Mouse (Mus musculus) T-cell, adult 66 days (primary cell): ENCODE results near the gene Lrrc26. TPM values are rescaled to one million over a fixed set of nuclear protein-coding genes. Genes with fewer than 3 reads are reported as not detected.

Source experiments
- total RNA-seq, 2 experiments: library from RNA; stranded (reverse); gene quantifications; 3 replicates in 1 of 2; 4 replicates in 1 of 2; pipeline ENCODE4 v1.2.4; 2023

Lrrc26 gene
- total RNA-seq = not detected

DNA sequence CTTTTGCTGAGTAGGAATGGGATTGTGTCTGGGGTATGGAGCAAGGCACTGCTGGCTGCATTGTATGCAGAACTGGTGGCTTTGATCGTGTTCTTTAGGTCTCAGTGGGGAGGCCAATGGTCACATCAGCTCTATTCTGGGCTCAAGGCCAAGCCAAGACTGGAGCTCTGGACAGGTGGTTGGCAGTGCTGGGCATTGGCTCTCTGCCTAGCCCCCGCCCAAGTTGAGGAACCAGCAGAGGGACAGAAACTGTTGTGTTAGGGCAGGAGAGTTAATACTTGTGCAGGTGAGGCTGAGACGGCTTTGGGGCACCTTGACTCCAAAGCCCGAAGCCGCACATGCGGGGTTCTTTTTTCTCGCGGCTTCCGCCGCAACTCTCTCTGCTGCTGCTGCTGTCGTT, at the start of gene Lrrc26:
Gene Lrrc26 (plus strand): TSS at position 265 of the 400 bp plus-strand sequence.

DNA sequence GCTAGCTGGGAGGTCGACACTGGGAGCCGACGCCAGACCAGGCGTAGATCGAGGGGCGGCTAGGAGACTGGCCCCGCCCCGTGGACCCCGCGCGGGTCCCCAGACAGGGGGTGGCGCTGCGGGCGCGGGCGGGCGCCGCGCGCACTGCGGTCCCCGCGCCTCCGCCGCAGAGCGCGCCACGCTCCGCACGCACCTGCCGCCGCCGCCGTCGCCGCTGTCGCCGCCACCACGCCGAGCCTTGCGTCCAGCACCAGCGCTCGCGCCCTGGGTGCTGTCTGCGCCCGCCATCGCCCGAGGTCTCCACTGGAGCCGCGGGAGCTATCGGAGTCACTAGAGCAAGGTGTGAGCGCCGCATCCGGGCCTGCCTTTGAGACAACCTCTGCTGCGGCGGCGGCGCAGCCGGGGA, 47.6 kb upstream of the Lrrc26 start, which contains the start of the genes Rnf208 and Cysrt1:
Gene Rnf208 (plus strand): TSS at position 155 of the 406 bp plus-strand sequence.
Gene Cysrt1 (minus strand): TSS at position 352 of the 406 bp plus-strand sequence.

DNA sequence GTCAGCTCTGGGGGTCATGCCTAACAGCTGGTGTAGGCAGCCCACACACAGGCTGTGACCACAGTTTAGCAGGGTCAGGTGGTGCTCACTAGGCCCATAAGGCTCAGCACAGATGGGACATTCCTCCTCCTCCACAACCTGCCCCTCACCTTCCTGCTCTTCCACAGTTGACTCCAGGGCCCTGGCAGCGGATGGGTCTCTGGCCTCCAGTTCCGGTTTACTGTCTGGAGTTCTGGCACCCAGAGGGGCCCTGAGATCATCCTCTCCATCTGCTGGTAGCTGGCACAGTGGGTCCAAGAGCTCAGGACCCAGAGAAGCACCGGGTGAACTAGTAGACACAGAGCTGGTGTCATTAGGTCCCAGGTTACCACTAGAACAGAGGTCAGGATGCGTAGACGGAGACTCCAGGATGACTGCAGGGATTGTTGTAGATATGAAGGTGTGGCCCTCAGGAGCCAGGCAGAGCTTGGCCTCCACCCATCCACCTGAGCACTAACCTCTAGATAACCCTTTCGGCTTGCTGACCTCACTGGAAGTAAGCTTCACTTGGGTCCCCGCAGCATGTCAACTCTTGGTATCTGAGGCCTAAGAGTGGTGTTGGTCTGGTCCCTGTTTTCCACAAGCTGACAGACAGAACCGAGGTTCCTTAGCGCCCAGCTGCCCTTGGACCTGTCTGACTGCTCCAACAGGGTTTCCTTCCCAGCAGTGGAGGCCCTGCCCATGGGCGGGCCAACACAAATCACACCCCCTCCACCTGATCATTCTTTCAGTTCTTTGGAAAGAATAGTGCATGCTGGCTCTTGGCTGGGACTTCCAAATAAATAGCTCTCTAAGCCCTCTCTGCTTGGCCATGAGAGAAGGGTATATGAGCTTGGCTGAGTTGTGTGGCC, 43.3 kb upstream of the Lrrc26 start, which contains the start of gene AL732309.1:
Gene AL732309.1 (minus strand): TSS at position 681 of the 890 bp plus-strand sequence.

DNA sequence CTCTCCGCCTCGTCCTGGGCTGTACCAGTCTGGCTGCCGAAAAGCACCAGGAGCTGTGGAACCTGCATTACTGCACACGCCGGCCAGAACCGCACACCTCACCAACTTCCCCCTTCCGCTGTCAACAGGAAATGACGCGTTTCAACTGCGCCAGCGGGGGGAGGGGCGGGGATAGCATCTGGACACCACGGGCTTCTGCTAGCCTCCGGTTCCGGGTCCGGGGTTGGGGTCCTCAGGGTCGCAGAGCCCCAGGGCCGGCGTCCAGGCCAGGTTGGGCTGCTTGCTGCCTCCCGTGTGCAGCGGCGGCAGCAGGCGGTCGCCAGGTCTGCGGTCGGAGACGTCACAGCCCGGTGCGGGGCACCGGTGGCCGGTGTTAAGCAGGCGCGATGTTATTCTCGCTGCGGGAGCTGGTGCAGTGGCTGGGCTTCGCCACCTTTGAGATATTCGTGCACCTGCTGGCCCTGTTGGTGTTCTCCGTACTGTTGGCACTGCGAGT, 34.4 kb upstream of the Lrrc26 start, which contains the start of gene Tmem203:
Gene Tmem203 (plus strand): TSS at position 156 of the 496 bp plus-strand sequence.

DNA sequence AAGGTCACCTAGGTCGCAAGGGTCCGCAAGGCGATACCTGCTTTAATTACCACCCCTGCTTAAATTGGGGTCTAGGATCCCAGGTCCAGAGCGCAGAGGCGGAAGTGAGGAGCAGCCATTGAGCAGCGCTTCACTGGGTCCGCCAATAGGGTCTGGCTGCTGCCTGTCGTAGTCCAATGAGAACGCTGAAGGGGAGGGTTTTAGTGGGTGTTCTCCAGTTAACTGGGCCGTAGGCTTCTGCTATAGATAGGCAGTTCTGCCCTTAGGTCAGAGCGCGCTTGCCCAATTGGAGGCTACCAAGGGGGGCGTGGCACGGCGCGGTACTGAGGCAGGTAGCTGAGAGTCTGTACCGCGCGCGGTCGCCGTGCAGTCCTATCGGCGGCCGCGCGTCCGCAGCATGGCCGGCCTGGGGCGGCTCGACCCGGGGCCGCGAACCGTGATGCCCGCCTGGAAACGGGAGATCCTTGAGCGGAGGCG, 27.4 kb upstream of the Lrrc26 start, which contains the start of gene Tprn:
Gene Tprn (plus strand): TSS at position 328 of the 477 bp plus-strand sequence.

DNA sequence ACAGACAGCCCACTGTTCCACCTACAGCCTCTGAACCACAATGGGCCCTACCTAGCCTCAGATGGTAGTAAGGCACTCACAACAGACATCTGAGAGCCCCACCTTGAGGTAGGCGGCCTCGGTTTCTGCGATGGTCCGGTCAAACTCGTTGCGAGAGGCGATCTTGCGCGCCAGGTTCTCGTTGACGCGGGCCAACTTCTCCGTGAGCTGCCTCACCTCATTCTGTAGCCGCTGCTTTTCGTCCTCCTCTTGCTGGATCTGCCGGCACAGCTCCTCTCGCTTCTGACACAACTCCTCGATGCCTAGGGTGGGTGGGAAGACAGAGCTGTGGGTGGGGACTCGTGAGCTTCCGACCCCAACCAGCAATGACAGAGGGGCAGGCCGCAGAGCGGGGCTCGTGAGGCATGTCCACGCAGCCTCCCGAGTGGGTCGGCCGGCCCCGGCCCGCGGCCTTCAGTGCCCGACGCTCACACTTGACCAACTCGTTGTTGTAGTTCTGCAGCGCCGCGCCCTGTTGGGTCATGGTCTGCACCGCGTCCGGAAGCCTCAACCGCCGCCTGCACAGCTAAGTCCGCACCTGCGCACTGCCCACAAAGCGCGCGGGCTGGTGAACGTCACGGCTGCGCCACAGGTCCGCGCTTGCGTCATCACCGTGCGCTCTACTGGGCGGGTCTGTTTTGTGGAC, 17.7 kb upstream of the Lrrc26 start, which contains the start of the genes Ssna1 and Anapc2:
Gene Ssna1 (minus strand): TSS at position 612 of the 685 bp plus-strand sequence.
Gene Anapc2 (plus strand): TSS at position 652 of the 685 bp plus-strand sequence.

DNA sequence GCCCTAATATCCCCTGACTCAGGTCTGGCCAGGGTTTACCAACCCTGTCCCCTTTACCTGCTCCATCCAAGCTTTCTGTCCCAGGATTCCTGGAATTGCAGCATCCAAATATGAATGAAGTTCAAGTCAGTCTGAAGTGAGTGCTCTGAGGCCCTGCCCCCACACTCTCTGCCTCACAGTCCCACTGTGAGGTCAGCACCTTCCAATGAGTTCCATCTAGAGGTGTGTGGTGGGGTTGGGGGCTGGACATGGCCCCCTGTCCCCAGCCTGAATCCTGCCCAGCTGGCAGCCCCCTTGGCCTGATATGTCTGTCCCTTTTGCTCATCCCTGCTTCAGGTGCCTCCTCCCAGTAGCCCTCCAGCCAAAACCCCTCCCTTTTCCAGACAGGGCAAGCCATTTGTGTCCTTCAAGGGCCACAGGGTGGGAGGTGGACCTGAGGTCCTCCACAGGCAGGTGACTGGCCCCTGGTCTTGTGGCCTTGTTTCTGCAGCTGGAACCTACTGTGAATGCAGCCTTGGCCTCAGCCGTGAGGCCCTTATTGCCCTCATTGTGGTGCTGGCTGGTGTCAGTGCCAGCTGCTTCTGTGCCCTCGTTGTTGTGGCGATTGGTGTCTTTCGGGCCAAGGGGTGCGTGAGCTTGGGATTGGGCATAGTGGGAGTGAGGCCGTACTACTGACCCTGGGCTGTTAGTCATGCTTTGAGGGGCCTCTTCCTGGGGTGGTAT, 1.6 kb upstream of the Lrrc26 start, which contains the start of gene Tmem210:
Gene Tmem210 (plus strand): TSS at position 219 of the 723 bp plus-strand sequence.

DNA sequence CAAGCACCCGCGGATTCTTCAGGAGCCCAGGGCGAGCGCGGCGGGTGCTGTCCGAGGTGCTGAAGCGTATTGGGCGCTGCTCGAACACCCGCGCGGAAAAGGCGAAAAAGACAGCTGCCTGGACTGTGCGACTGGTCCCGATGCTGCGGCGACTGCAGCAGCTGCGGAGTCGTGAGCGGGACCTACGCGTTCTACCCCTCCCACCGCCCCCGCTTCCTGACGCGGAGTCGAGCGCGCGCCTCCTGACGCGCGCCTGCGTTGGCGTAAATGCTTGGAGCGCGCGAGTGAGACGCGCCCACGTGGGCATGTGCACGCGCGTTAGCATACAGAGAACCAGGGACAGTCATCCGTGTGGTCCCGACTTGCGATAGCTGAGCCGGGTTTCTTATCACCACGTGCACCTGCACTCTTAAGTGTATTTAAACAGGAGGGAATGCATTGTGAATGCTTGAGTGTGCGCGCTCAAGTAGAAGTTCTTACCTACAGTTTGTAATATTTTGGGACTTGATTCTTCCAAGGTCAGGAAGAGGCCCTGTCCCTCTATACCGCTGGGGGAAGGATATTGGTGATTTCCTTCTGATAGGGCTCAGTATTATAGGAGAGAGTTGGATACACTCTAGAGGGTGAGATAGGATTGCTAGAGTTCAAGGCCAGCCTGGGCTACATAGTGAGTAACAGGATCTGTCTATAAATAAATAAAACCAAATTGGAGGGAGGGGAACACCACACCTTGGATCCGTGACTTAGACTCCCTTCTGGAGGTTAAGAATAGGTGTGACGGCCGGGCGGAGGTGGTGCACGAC, 29.5 kb downstream of the Lrrc26 start, which contains the start of gene Grin1:
Gene Grin1 (minus strand): TSS at position 217 of the 803 bp plus-strand sequence.

DNA sequence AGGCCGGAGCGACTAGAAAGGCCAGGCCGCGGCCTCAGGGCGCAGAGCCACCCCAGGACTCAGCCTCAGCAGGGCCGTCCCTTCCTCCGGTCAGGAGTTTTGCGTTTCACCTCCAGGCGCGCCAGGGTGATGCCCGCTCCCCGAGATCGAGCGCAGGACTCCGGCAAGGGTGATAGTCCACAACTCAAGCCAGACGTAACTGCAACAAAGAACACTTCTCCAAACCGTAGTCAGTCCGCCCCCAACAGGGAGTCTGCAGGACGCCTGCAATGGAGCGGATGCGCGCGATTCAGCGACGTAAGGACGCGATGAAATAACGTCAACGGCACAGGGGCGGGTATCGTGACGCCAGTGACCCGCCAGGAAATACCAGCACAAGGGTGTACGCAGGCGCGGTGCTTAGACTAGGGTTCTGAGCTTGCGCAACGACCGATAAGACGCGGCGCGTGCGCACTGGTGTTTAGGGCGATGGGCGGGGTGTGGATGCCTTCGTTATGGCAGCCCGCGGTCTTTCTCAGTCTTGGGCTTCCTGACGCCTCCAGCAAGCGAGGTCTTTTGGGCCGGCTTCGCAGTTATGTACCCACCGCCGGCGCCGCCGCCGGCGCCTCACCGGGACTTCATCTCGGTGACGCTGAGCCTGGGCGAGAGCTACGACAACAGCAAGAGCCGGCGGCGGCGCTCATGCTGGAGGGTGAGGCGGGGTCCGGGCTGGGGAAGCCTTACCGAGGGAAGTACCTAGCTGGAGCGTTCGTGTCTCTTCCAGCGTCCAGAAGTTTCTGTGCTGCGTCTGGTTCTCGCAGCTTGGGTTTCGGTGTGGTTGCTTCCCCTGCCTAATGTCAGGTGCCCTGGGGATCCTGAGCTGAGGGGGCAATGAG, 42.8 kb downstream of the Lrrc26 start, which contains the start of gene Man1b1:
Gene Man1b1 (plus strand): TSS at position 53 of the 875 bp plus-strand sequence.

Other genes with a start within 250 kb of the Lrrc26 start
- gene Nsmf, start 235.6 kb upstream of the Lrrc26 start, total RNA-seq = 10 to 100 TPM; 26.3 to 27.9 TPM
- gene Entpd8, start 209.6 kb upstream of the Lrrc26 start, total RNA-seq = not detected
- gene Noxa1, start 194.8 kb upstream of the Lrrc26 start, total RNA-seq = under 1 TPM; 0.35 to 0.71 TPM
- 1 to 10 TPM; 2.8 to 5.0 TPM for gene Nrarp, start 109.2 kb upstream of the Lrrc26 start, total RNA-seq
- gene Tor4a, start 93.0 kb upstream of the Lrrc26 start, total RNA-seq = 10 to 100 TPM; 35.7 to 39.1 TPM
- gene Nelfb, start 78.4 kb upstream of the Lrrc26 start, total RNA-seq = 10 to 100 TPM; 74.8 to 89.9 TPM
- gene Stpg3, start 75.3 kb upstream of the Lrrc26 start, total RNA-seq = under 1 TPM in 1 of 2 experiments, not detected in 1; 0.50 TPM
- not detected for gene Fam166a, start 71.2 kb upstream of the Lrrc26 start, total RNA-seq
- gene Tubb4b, start 65.2 kb upstream of the Lrrc26 start, total RNA-seq = 100 to 1,000 TPM; 122 to 138 TPM
- gene Slc34a3, start 55.6 kb upstream of the Lrrc26 start, total RNA-seq = not detected
- gene Rnf224, start 53.1 kb upstream of the Lrrc26 start, total RNA-seq = not detected
- 1 to 10 TPM in 1 of 2 experiments, under 1 TPM in 1; 0.82 to 1.4 TPM for gene Rnf208, start 47.7 kb upstream of the Lrrc26 start, total RNA-seq
- not detected for gene Cysrt1, start 47.5 kb upstream of the Lrrc26 start, total RNA-seq
- 10 to 100 TPM in 1 of 2 experiments, 1 to 10 TPM in 1; 9.0 to 11.1 TPM for gene AL732309.1, start 43.1 kb upstream of the Lrrc26 start, total RNA-seq
- 10 to 100 TPM; 16.7 to 17.9 TPM for gene Tmem203, start 34.5 kb upstream of the Lrrc26 start, total RNA-seq
- 10 to 100 TPM; 15.9 to 22.1 TPM for gene Tprn, start 27.3 kb upstream of the Lrrc26 start, total RNA-seq
- 10 to 100 TPM; 43.8 to 45.5 TPM for gene Ssna1, start 17.5 kb upstream of the Lrrc26 start, total RNA-seq
- 100 to 1,000 TPM; 108 to 110 TPM for gene Anapc2, start 17.4 kb upstream of the Lrrc26 start, total RNA-seq
- gene Tmem210, start 1.8 kb upstream of the Lrrc26 start, total RNA-seq = not detected
- not detected for gene Grin1, start 29.3 kb downstream of the Lrrc26 start, total RNA-seq
- 10 to 100 TPM; 46.4 to 46.6 TPM for gene Man1b1, start 42.4 kb downstream of the Lrrc26 start, total RNA-seq
- 10 to 100 TPM; 10.7 to 22.7 TPM for gene Dpp7, start 66.4 kb downstream of the Lrrc26 start, total RNA-seq
- 10 to 100 TPM in 1 of 2 experiments, 1 to 10 TPM in 1; 8.9 to 12.4 TPM for gene Uap1l1, start 75.8 kb downstream of the Lrrc26 start, total RNA-seq
- 1 to 10 TPM in 1 of 2 experiments, under 1 TPM in 1; 0.39 to 2.7 TPM for gene Sapcd2, start 82.4 kb downstream of the Lrrc26 start, total RNA-seq
- not detected for gene Entpd2, start 106.0 kb downstream of the Lrrc26 start, total RNA-seq
- 1 to 10 TPM; 3.3 to 3.8 TPM for gene Npdc1, start 109.4 kb downstream of the Lrrc26 start, total RNA-seq
- gene Fut7, start 133.4 kb downstream of the Lrrc26 start, total RNA-seq = under 1 TPM; 0.39 to 0.73 TPM
- gene Abca2, start 138.8 kb downstream of the Lrrc26 start, total RNA-seq = 10 to 100 TPM; 82.9 to 83.2 TPM
- 1 to 10 TPM in 1 of 2 experiments, not detected in 1; 1.4 TPM for gene Clic3, start 166.9 kb downstream of the Lrrc26 start, total RNA-seq
- 10 to 100 TPM; 71.5 to 79.3 TPM for gene Paxx, start 171.2 kb downstream of the Lrrc26 start, total RNA-seq
- gene Ptgds, start 180.1 kb downstream of the Lrrc26 start, total RNA-seq = not detected
- gene Lcn12, start 204.0 kb downstream of the Lrrc26 start, total RNA-seq = not detected
- 10 to 100 TPM; 51.3 to 54.9 TPM for gene Fbxw5, start 210.8 kb downstream of the Lrrc26 start, total RNA-seq
- 1 to 10 TPM; 1.0 to 1.3 TPM for gene C8g, start 211.8 kb downstream of the Lrrc26 start, total RNA-seq